Mouse (Mus musculus): ENCODE data around the gene Hs1bp3. TPM values are rescaled to one million over a fixed set of nuclear protein-coding genes. Genes with fewer than 3 reads are reported as not detected.

Hs1bp3 gene
- polyA plus RNA-seq (2015; fragmentation: Nextera tagmentation; extraction: Ambion mirVana), result 14.2 and 16.5 TPM in 2 replicates

GRCm38 (mm10) chr12:8313270-8313771 is at the start of gene Hs1bp3:
Gene Hs1bp3, plus strand, starts transcription at chr12:8313432.
- ATAC-seq (replicated peaks; ENCODE audit: low FRiP score), result peak; percentile 81
- H3K9me3 ChIP-seq (replicated peaks), result no peaks in the 10 kb centered on the region
- H3K36me3 ChIP-seq, result peaks cover 10% of the 10 kb centered on the region; the same call in 1 of the 2 replicates
- H3K4me3 ChIP-seq (replicated peaks), result peak within 1 kb of the TSS; percentile 66
- peak within 1 kb of the TSS; percentile 75 for H3K4me2 ChIP-seq
- under 1% methylated on average over 38 of the region's 38 CpGs for WGBS
- peaks cover 29% of the 10 kb centered on the region for H3K4me1 ChIP-seq
- H3K9ac ChIP-seq, result peak within 1 kb of the TSS; percentile 71
- H3K27ac ChIP-seq, result no peak within 1 kb of the TSS
- H3K27me3 ChIP-seq, result peaks cover 29% of the 10 kb centered on the region

- H3K27ac ChIP-seq, result no peak overlapping the region
- 0 out of 2 replicates have a peak, but pooled peaks cover 2% of the 10 kb centered on the region for H3K36me3 ChIP-seq
- WGBS, result 84% methylated on average over 7 of the region's 7 CpGs
- H3K9me3 ChIP-seq (replicated peaks), result no peaks in the 10 kb centered on the region
- H3K4me1 ChIP-seq, result peaks cover 5% of the 10 kb centered on the region; the same call in 1 of the 2 replicates
- no peak overlapping the region for H3K9ac ChIP-seq
- no peak overlapping the region for H3K4me2 ChIP-seq
- H3K27me3 ChIP-seq, result no peaks in the 10 kb centered on the region
- H3K4me3 ChIP-seq (replicated peaks), result no peak overlapping the region
- no peak for ATAC-seq (replicated peaks; ENCODE audit: low FRiP score)
These were observed 46.9 kb upstream of the Hs1bp3 start for GRCm38 (mm10) chr12:8266311-8266710.

- H3K27me3 ChIP-seq, result no peaks in the 10 kb centered on the region
- 96% methylated on average over 11 of the region's 11 CpGs for WGBS
- H3K9ac ChIP-seq, result no peak overlapping the region
- no peaks in the 10 kb centered on the region for H3K9me3 ChIP-seq (replicated peaks)
- no peak overlapping the region for H3K27ac ChIP-seq
- no peaks in the 10 kb centered on the region for H3K4me1 ChIP-seq
- H3K36me3 ChIP-seq, result 0 out of 2 replicates have a peak, but pooled peaks cover 2% of the 10 kb centered on the region
- H3K4me3 ChIP-seq (replicated peaks), result no peak overlapping the region
- ATAC-seq (replicated peaks; ENCODE audit: low FRiP score), result no peak
- H3K4me2 ChIP-seq, result no peak overlapping the region
These were observed 43.6 kb upstream of the Hs1bp3 start for GRCm38 (mm10) chr12:8269627-8270026.

GRCm38 (mm10) chr12:8271405-8271804 is 41.8 kb upstream of the Hs1bp3 start:
- WGBS, result 79% methylated on average over 2 of the region's 2 CpGs
- Histone ChIP-seq H3K4me3 (replicated peaks) (no peak overlapping the region), H3K9me3 (replicated peaks) (no peaks in the 10 kb centered on the region), H3K27ac (no peak overlapping the region), H3K27me3 (no peaks in the 10 kb centered on the region), H3K36me3 (peaks cover 6% of the 10 kb centered on the region; the same call in 1 of the 2 replicates), H3K9ac (no peak overlapping the region), H3K4me1 (no peaks in the 10 kb centered on the region), H3K4me2 (no peak overlapping the region)
- ATAC-seq (replicated peaks; ENCODE audit: low FRiP score), result no peak

GRCm38 (mm10) chr12:8273471-8274171 is 39.6 kb upstream of the Hs1bp3 start:
- H3K4me2 ChIP-seq, result no peak overlapping the region
- H3K27ac ChIP-seq, result no peak overlapping the region
- no peak overlapping the region for H3K4me3 ChIP-seq (replicated peaks)
- peaks cover 10% of the 10 kb centered on the region; the same call in 1 of the 2 replicates for H3K36me3 ChIP-seq
- H3K4me1 ChIP-seq, result no peaks in the 10 kb centered on the region
- ATAC-seq (replicated peaks; ENCODE audit: low FRiP score), result no peak
- WGBS, result 93% methylated on average over 6 of the region's 6 CpGs
- H3K9ac ChIP-seq, result no peak overlapping the region
- H3K9me3 ChIP-seq (replicated peaks), result no peaks in the 10 kb centered on the region
- H3K27me3 ChIP-seq, result no peaks in the 10 kb centered on the region

GRCm38 (mm10) chr12:8275424-8275823 is 37.8 kb upstream of the Hs1bp3 start:
- Histone ChIP-seq H3K9me3 (replicated peaks) (no peaks in the 10 kb centered on the region), H3K36me3 (peaks cover 15% of the 10 kb centered on the region; the same call in 1 of the 2 replicates), H3K27ac (no peak overlapping the region), H3K27me3 (no peaks in the 10 kb centered on the region), H3K4me1 (no peaks in the 10 kb centered on the region), H3K4me2 (no peak overlapping the region), H3K4me3 (replicated peaks) (no peak overlapping the region), H3K9ac (no peak overlapping the region)
- ATAC-seq (replicated peaks; ENCODE audit: low FRiP score), result no peak
- WGBS, result 92% methylated on average over 4 of the region's 4 CpGs

GRCm38 (mm10) chr12:8281225-8282017 is 31.8 kb upstream of the Hs1bp3 start:
- ATAC-seq (replicated peaks; ENCODE audit: low FRiP score), result no peak
- Histone ChIP-seq H3K27me3 (no peaks in the 10 kb centered on the region), H3K27ac (no peak overlapping the region), H3K36me3 (peaks cover 20% of the 10 kb centered on the region), H3K9me3 (replicated peaks) (no peaks in the 10 kb centered on the region), H3K9ac (no peak overlapping the region), H3K4me1 (no peaks in the 10 kb centered on the region), H3K4me3 (replicated peaks) (no peak overlapping the region), H3K4me2 (no peak overlapping the region)
- WGBS, result 83% methylated on average over 15 of the region's 15 CpGs

- Histone ChIP-seq H3K36me3 (peaks cover 10% of the 10 kb centered on the region; the same call in 1 of the 2 replicates), H3K4me1 (no peaks in the 10 kb centered on the region), H3K27me3 (no peaks in the 10 kb centered on the region), H3K4me2 (no peak overlapping the region), H3K9ac (no peak overlapping the region), H3K27ac (no peak overlapping the region), H3K4me3 (replicated peaks) (no peak overlapping the region), H3K9me3 (replicated peaks) (no peaks in the 10 kb centered on the region)
- WGBS, result 67% methylated on average over 3 of the region's 3 CpGs
- no peak for ATAC-seq (replicated peaks; ENCODE audit: low FRiP score)
These were observed 25.3 kb upstream of the Hs1bp3 start for GRCm38 (mm10) chr12:8287970-8288369.

- H3K27me3 ChIP-seq, result peaks cover 4% of the 10 kb centered on the region
- 92% methylated on average over 6 of the region's 6 CpGs for WGBS
These were observed 24.1 kb upstream of the Hs1bp3 start for GRCm38 (mm10) chr12:8289099-8289498.

GRCm38 (mm10) chr12:8289499-8289898 is 23.7 kb upstream of the Hs1bp3 start:
- WGBS, result 88% methylated on average over 8 of the region's 8 CpGs
- Histone ChIP-seq H3K9me3 (replicated peaks) (no peaks in the 10 kb centered on the region), H3K36me3 (peaks cover 6% of the 10 kb centered on the region; the same call in 1 of the 2 replicates)

More at GRCm38 (mm10) chr12:8289099-8289498, 24.1 kb upstream of the Hs1bp3 start:
- Histone ChIP-seq H3K4me1 (no peaks in the 10 kb centered on the region), H3K36me3 (peaks cover 10% of the 10 kb centered on the region; the same call in 1 of the 2 replicates), H3K9ac (no peak overlapping the region), H3K4me2 (no peak overlapping the region), H3K27ac (no peak overlapping the region), H3K4me3 (replicated peaks) (no peak overlapping the region), H3K9me3 (replicated peaks) (no peaks in the 10 kb centered on the region)
- no peak for ATAC-seq (replicated peaks; ENCODE audit: low FRiP score)

GRCm38 (mm10) chr12:8291157-8291853 is 21.9 kb upstream of the Hs1bp3 start:
- no peaks in the 10 kb centered on the region for H3K4me1 ChIP-seq
- ATAC-seq (replicated peaks; ENCODE audit: low FRiP score), result no peak
- H3K4me2 ChIP-seq, result no peak overlapping the region
- no peaks in the 10 kb centered on the region for H3K9me3 ChIP-seq (replicated peaks)
- no peak overlapping the region for H3K9ac ChIP-seq
- H3K27ac ChIP-seq, result no peak overlapping the region
- H3K27me3 ChIP-seq, result peaks cover 26% of the 10 kb centered on the region
- WGBS, result 75% methylated on average over 15 of the region's 15 CpGs
- H3K4me3 ChIP-seq (replicated peaks), result no peak overlapping the region
- H3K36me3 ChIP-seq, result no peaks in the 10 kb centered on the region

More at GRCm38 (mm10) chr12:8289499-8289898, 23.7 kb upstream of the Hs1bp3 start:
- Histone ChIP-seq H3K27ac (no peak overlapping the region), H3K27me3 (peaks cover 8% of the 10 kb centered on the region), H3K4me2 (no peak overlapping the region), H3K4me3 (replicated peaks) (no peak overlapping the region), H3K9ac (no peak overlapping the region), H3K4me1 (no peaks in the 10 kb centered on the region)
- no peak for ATAC-seq (replicated peaks; ENCODE audit: low FRiP score)

Measured in kidney, embryonic 15.5 days (tissue).